ENCODE assay signal across 8 mouse cellular contexts in genomic region chr7:17060031-17060781, GRCm38 (mm10). TPM values are rescaled to one million over a fixed set of nuclear protein-coding genes. Genes with fewer than 3 reads are reported as not detected.
DNase-seq lines count a peak whose midpoint lies in the region; ATAC-seq and TF ChIP-seq lines count a peak whose summit lies in the region.

No protein-coding gene starts in this region.

- 16% methylated on average over 9 of the region's 9 CpGs for WGBS in hindbrain, postnatal 0 days

- no peak for TF ChIP-seq CTCF in hindbrain, postnatal 0 days (IDR thresholded peaks at IDR 0.05; ENCODE audit: low read depth)

- intact Hi-C loops in left cerebral cortex, postnatal 14 days (cut with DNase I): loop anchor here (5.0 to 10.0 kb wide), 2 partner anchors 33 to 1815 kb away; partner anchors contain the start of genes Pglyrp1 and Ppp5c

- H3K27me3 ChIP-seq in hindbrain, postnatal 0 days (ENCODE audit: insufficient read depth, low read length): no peaks in the 10 kb centered on the region

- peak; percentile 80 for DNase-seq in NIH3T3 (ENCODE audit: low read depth)
- peak; percentile 88 for DNase-seq in cerebellum, adult 9-11 months
- peak; percentile 86 to 90 for DNase-seq in gastrocnemius, adult 8-10 months (ENCODE audit: low spot score in 2 of 2)
- peak; percentile 91 for DNase-seq in hindbrain, postnatal 0 days (ENCODE audit: low spot score)
- peak; percentile 89 to 92 for DNase-seq in left cerebral cortex, postnatal 14 days (ENCODE audit: low spot score in 2 of 2)
- DNase-seq in right cerebral cortex, postnatal 4 days: peak; percentile 86

- peak overlapping the region; percentile 82 for H3K27ac ChIP-seq in hindbrain, postnatal 0 days

- peak overlapping the region; percentile 84 for H3K4me2 ChIP-seq in hindbrain, postnatal 0 days (ENCODE audit: low read depth, low read length)

- ATAC-seq in hindbrain, postnatal 0 days: 0 out of 2 replicates have a peak, but pooled peaks have one; percentile 13
- peak; percentile 43 for ATAC-seq in megakaryocyte-erythroid progenitor cell, adult 5-6 weeks (replicated peaks; ENCODE audit: low FRiP score, low TSS enrichment, poor library complexity, severe bottlenecking)
- no peak for ATAC-seq in inflammation-experienced regulatory T-cells, adult 6 months

- no peaks in the 10 kb centered on the region for H3K36me3 ChIP-seq in hindbrain, postnatal 0 days (ENCODE audit: insufficient read depth, low read length)

- peak overlapping the region; percentile 4; the same call in 1 of the 2 replicates for H3K9ac ChIP-seq in hindbrain, postnatal 0 days (replicated peaks; ENCODE audit: low read length)

- no peaks in the 10 kb centered on the region for H3K9me3 ChIP-seq in hindbrain, postnatal 0 days (ENCODE audit: low read length)

- peaks cover 23% of the 10 kb centered on the region for H3K4me1 ChIP-seq in hindbrain, postnatal 0 days (ENCODE audit: insufficient read depth, low read length)

- no peak overlapping the region for H3K4me3 ChIP-seq in hindbrain, postnatal 0 days (ENCODE audit: low read length)

RNA-seq across cellular contexts. Expression of gene Hif3a, which starts 2.0 kb away (rescaled TPM):
- total RNA-seq in gastrocnemius, adult 8-10 months (2022): 1 to 10 TPM in 2 of 4 experiments, under 1 TPM in 2; 0.75 to 1.7 (median 1.00) TPM
- total RNA-seq in hindbrain, postnatal 0 days (2014; rRNA removed): 5.7 and 22.1 TPM in 2 replicates
- 2.5 and 3.4 TPM in 2 replicates for polyA plus RNA-seq in hindbrain, postnatal 0 days (2015; fragmentation: Nextera tagmentation; extraction: Ambion mirVana)
- total RNA-seq in left cerebral cortex, postnatal 14 days (2021): 10 to 100 TPM in 1 of 2 experiments, 1 to 10 TPM in 1; 8.3 to 16.0 TPM
- 22.8 and 39.3 TPM in 2 replicates for total RNA-seq in megakaryocyte-erythroid progenitor cell, adult 5-6 weeks (2014; fragmentation: Nextera tagmentation)
- 2.9 and 3.7 TPM in 2 replicates for total RNA-seq in megakaryocyte-erythroid progenitor cell, adult 5-6 weeks (2017)
- under 1 TPM in 2 of 3 experiments, not detected in 1; 0.42 to 0.47 TPM for polyA plus RNA-seq in inflammation-experienced regulatory T-cells, adult 6 months (2017; shearing (Covaris generic))

RNA-seq across cellular contexts. Expression of gene Psg16, which starts 13.6 kb away (rescaled TPM):
- total RNA-seq in gastrocnemius, adult 8-10 months (2022): under 1 TPM in 2 of 4 experiments, not detected in 2; 0.09 to 0.15 TPM
- 3.4 and 4.4 TPM in 2 replicates for total RNA-seq in hindbrain, postnatal 0 days (2014; rRNA removed)
- 5.8 and 6.6 TPM in 2 replicates for polyA plus RNA-seq in hindbrain, postnatal 0 days (2015; fragmentation: Nextera tagmentation; extraction: Ambion mirVana)
- 1 to 10 TPM; 3.8 to 4.2 TPM for total RNA-seq in left cerebral cortex, postnatal 14 days (2021)
- 0.11 TPM in 1 of 2 replicates, not detected in the other for total RNA-seq in megakaryocyte-erythroid progenitor cell, adult 5-6 weeks (2014; fragmentation: Nextera tagmentation)
- total RNA-seq in megakaryocyte-erythroid progenitor cell, adult 5-6 weeks (2017): 1.1 TPM in 1 of 2 replicates, not detected in the other
- polyA plus RNA-seq in inflammation-experienced regulatory T-cells, adult 6 months (2017; shearing (Covaris generic)): 1 to 10 TPM in 2 of 3 experiments, not detected in 1; 1.2 to 1.5 TPM

RNA-seq across cellular contexts. Expression of gene Ppp5c, which starts 32.5 kb away (rescaled TPM):
- 10 to 100 TPM; 53.5 to 62.3 (median 60.6) TPM for total RNA-seq in gastrocnemius, adult 8-10 months (2022)
- total RNA-seq in hindbrain, postnatal 0 days (2014; rRNA removed): 68.9 and 86.0 TPM in 2 replicates
- 140 and 143 TPM in 2 replicates for polyA plus RNA-seq in hindbrain, postnatal 0 days (2015; fragmentation: Nextera tagmentation; extraction: Ambion mirVana)
- total RNA-seq in left cerebral cortex, postnatal 14 days (2021): 100 to 1,000 TPM; 182 to 185 TPM
- total RNA-seq in megakaryocyte-erythroid progenitor cell, adult 5-6 weeks (2014; fragmentation: Nextera tagmentation): 148 and 150 TPM in 2 replicates
- total RNA-seq in megakaryocyte-erythroid progenitor cell, adult 5-6 weeks (2017): 58.8 and 82.4 TPM in 2 replicates
- 10 to 100 TPM; 55.1 to 67.1 (median 62.0) TPM for polyA plus RNA-seq in inflammation-experienced regulatory T-cells, adult 6 months (2017; shearing (Covaris generic))
